Mouse (Mus musculus) intestine, embryonic 16.5 days (tissue): ENCODE results near the gene Aqr. TPM values are rescaled to one million over a fixed set of nuclear protein-coding genes. Genes with fewer than 3 reads are reported as not detected.
A peak's percentile ranks its signal among the peaks of the same experiment; 100 is the strongest.

Experiments
- ATAC-seq: fragments of 200-750 bp; cut with Nextera tagmentation; 2 replicates; pipeline ENCODE4 v1.8.0; 2017; ENCODE audit warnings: moderate TSS enrichment, moderate library complexity
- H3K27ac ChIP-seq: fragments of 300-500 bp; sonication (generic); 2 replicates; pipeline ENCODE4 v1.5.1; 2014; ENCODE audit warnings: mild to moderate bottlenecking, low read length
- H3K27me3 ChIP-seq: fragments of 300-500 bp; sonication (generic); replicated peaks from 2 replicates; pipeline ENCODE4 v1.6.1; 2014; ENCODE audit warnings: low read length, control low read depth, mixed read lengths; ENCODE audit not compliant: control insufficient read depth, insufficient read depth
- H3K36me3 ChIP-seq: fragments of 300-500 bp; sonication (generic); 2 replicates; pipeline ENCODE4 v1.6.1; 2014; ENCODE audit warnings: low read length, control low read depth; ENCODE audit not compliant: control insufficient read depth, insufficient read depth
- H3K4me1 ChIP-seq: fragments of 300-500 bp; sonication (generic); 2 replicates; pipeline ENCODE4 v1.6.1; 2014; ENCODE audit warnings: low read length, control low read depth, mixed read lengths; ENCODE audit not compliant: control insufficient read depth, insufficient read depth
- H3K4me2 ChIP-seq: fragments of 300-500 bp; sonication (generic); 2 replicates; pipeline ENCODE4 v1.6.1; 2014; ENCODE audit warnings: low read depth, low read length, control low read depth
- H3K4me3 ChIP-seq: fragments of 300-500 bp; sonication (generic); 2 replicates; pipeline ENCODE4 v1.5.1; 2014; ENCODE audit warnings: mild to moderate bottlenecking, low read length
- H3K9ac ChIP-seq: fragments of 300-500 bp; sonication (generic); 2 replicates; pipeline ENCODE4 v1.6.1; 2014; ENCODE audit warnings: low read depth, low read length
- H3K9me3 ChIP-seq: fragments of 300-500 bp; sonication (generic); 2 replicates; pipeline ENCODE4 v1.6.1; 2016; ENCODE audit warnings: low read length, control low read depth; ENCODE audit not compliant: control insufficient read depth
- WGBS: fragments of 180-500 bp; shearing (Covaris S2); extraction: QIAGEN DNeasy Blood & Tissue Kit; methylation state at CpG from one replicate; pipeline ENCODE4 v1.1.7; 2014; 5-methylcytosine and 5-hydroxymethylcytosine counted together
- polyA plus RNA-seq: library from polyadenylated mRNA; unstranded; fragments of >200 nt; fragmentation: Nextera tagmentation; extraction: Ambion mirVana; gene quantifications from 2 replicates; pipeline ENCODE4 v1.2.1, GENCODE M21; 2015

The Aqr gene
- polyA plus RNA-seq, 1 experiment from 2014 or later: 29.7 TPM

GRCm38 (mm10) chr2:114117235-114117634 is 69.6 kb downstream of the Aqr start:
- H3K36me3 ChIP-seq: peaks cover 17% of the 10 kb centered on the region; the same call in 1 of the 2 replicates
- whole genome bisulfite sequencing: 92% methylated on average over 3 of the region's 3 CpGs
- H3K4me1 ChIP-seq: no peaks in the 10 kb centered on the region
- no peak overlapping the region for H3K27ac ChIP-seq
- H3K27me3 ChIP-seq: no peaks in the 10 kb centered on the region
- no peak overlapping the region for H3K9ac ChIP-seq
- no peak overlapping the region for H3K4me2 ChIP-seq
- no peaks in the 10 kb centered on the region for H3K9me3 ChIP-seq
- ATAC-seq: no peak
- no peak overlapping the region for H3K4me3 ChIP-seq

- Histone ChIP-seq H3K9ac (no peak overlapping the region), H3K4me3 (no peak overlapping the region), H3K9me3 (no peaks in the 10 kb centered on the region), H3K27ac (no peak overlapping the region), H3K4me1 (no peaks in the 10 kb centered on the region), H3K4me2 (no peak overlapping the region), H3K27me3 (no peaks in the 10 kb centered on the region), H3K36me3 (peaks cover 14% of the 10 kb centered on the region; the same call in 1 of the 2 replicates)
- no peak for ATAC-seq
- 92% methylated on average over 4 of the region's 4 CpGs for WGBS
These were observed 71.3 kb downstream of the Aqr start for GRCm38 (mm10) chr2:114115563-114115962.

- no peak for ATAC-seq
- H3K27me3 ChIP-seq: no peaks in the 10 kb centered on the region
- H3K4me2 ChIP-seq: no peak overlapping the region
- 76% methylated on average over 23 of the region's 23 CpGs for WGBS
- H3K9me3 ChIP-seq: no peaks in the 10 kb centered on the region
- no peaks in the 10 kb centered on the region for H3K4me1 ChIP-seq
- H3K36me3 ChIP-seq: peaks cover 6% of the 10 kb centered on the region; the same call in 1 of the 2 replicates
- H3K27ac ChIP-seq: no peak overlapping the region
- no peak overlapping the region for H3K9ac ChIP-seq
- H3K4me3 ChIP-seq: no peak overlapping the region
These were observed 79.2 kb downstream of the Aqr start for GRCm38 (mm10) chr2:114107288-114108278.

- ATAC-seq: peak; percentile 50; the same call in 1 of the 2 replicates
- Histone ChIP-seq H3K36me3 (peaks cover 4% of the 10 kb centered on the region; the same call in 1 of the 2 replicates), H3K27me3 (no peaks in the 10 kb centered on the region), H3K9me3 (no peaks in the 10 kb centered on the region), H3K27ac (no peak overlapping the region), H3K4me1 (no peaks in the 10 kb centered on the region), H3K9ac (no peak overlapping the region), H3K4me3 (no peak overlapping the region), H3K4me2 (no peak overlapping the region)
- WGBS: 58% methylated on average over 8 of the region's 8 CpGs
These were observed 80.4 kb downstream of the Aqr start for GRCm38 (mm10) chr2:114106383-114106782.

- no peak for ATAC-seq
These were observed 84.4 kb downstream of the Aqr start for GRCm38 (mm10) chr2:114102471-114102870.

GRCm38 (mm10) chr2:114100834-114101233 is 86.0 kb downstream of the Aqr start:
- H3K9ac ChIP-seq: no peak overlapping the region
- ATAC-seq: no peak
- H3K4me2 ChIP-seq: no peak overlapping the region
- H3K36me3 ChIP-seq: 0 out of 2 replicates have a peak, but pooled peaks cover 3% of the 10 kb centered on the region
- no peaks in the 10 kb centered on the region for H3K27me3 ChIP-seq
- no peak overlapping the region for H3K4me3 ChIP-seq
- H3K27ac ChIP-seq: no peak overlapping the region
- no peaks in the 10 kb centered on the region for H3K4me1 ChIP-seq
- H3K9me3 ChIP-seq: no peaks in the 10 kb centered on the region
- 93% methylated on average over 9 of the region's 9 CpGs for WGBS

More at GRCm38 (mm10) chr2:114102471-114102870, 84.4 kb downstream of the Aqr start:
- H3K9me3 ChIP-seq: no peaks in the 10 kb centered on the region
- H3K4me2 ChIP-seq: no peak overlapping the region
- H3K4me1 ChIP-seq: no peaks in the 10 kb centered on the region
- no peak overlapping the region for H3K27ac ChIP-seq
- no peak overlapping the region for H3K4me3 ChIP-seq
- no peaks in the 10 kb centered on the region for H3K27me3 ChIP-seq
- H3K36me3 ChIP-seq: 0 out of 2 replicates have a peak, but pooled peaks cover 3% of the 10 kb centered on the region
- WGBS: 75% methylated on average over 3 of the region's 3 CpGs
- H3K9ac ChIP-seq: no peak overlapping the region

- Histone ChIP-seq H3K9ac (no peak overlapping the region), H3K9me3 (no peaks in the 10 kb centered on the region), H3K27me3 (no peaks in the 10 kb centered on the region), H3K4me1 (no peaks in the 10 kb centered on the region), H3K36me3 (0 out of 2 replicates have a peak, but pooled peaks cover 3% of the 10 kb centered on the region), H3K4me2 (no peak overlapping the region), H3K27ac (no peak overlapping the region), H3K4me3 (no peak overlapping the region)
- 89% methylated on average over 3 of the region's 3 CpGs for WGBS
- no peak for ATAC-seq
These were observed 87.0 kb downstream of the Aqr start for GRCm38 (mm10) chr2:114099816-114100215.

GRCm38 (mm10) chr2:114099109-114099508 is 87.7 kb downstream of the Aqr start:
- no peak for ATAC-seq
- Histone ChIP-seq H3K9me3 (no peaks in the 10 kb centered on the region), H3K27ac (no peak overlapping the region), H3K4me2 (no peak overlapping the region), H3K4me1 (no peaks in the 10 kb centered on the region), H3K36me3 (0 out of 2 replicates have a peak, but pooled peaks cover 3% of the 10 kb centered on the region), H3K4me3 (no peak overlapping the region), H3K9ac (no peak overlapping the region), H3K27me3 (no peaks in the 10 kb centered on the region)
- 94% methylated on average over 5 of the region's 5 CpGs for WGBS

GRCm38 (mm10) chr2:114097627-114098026 is 89.2 kb downstream of the Aqr start:
- Histone ChIP-seq H3K4me1 (no peaks in the 10 kb centered on the region), H3K27ac (no peak overlapping the region), H3K4me3 (no peak overlapping the region), H3K9me3 (no peaks in the 10 kb centered on the region), H3K27me3 (no peaks in the 10 kb centered on the region), H3K9ac (no peak overlapping the region), H3K36me3 (0 out of 2 replicates have a peak, but pooled peaks cover 3% of the 10 kb centered on the region), H3K4me2 (no peak overlapping the region)
- WGBS: 93% methylated on average over 4 of the region's 4 CpGs
- no peak for ATAC-seq
